Mouse (Mus musculus): ENCODE results near the gene Ier5l. TPM values are rescaled to one million over a fixed set of nuclear protein-coding genes. Genes with fewer than 3 reads are reported as not detected.
A peak's percentile ranks its signal among the peaks of the same experiment; 100 is the strongest.

Gene Ier5l
- total and polyA plus RNA-seq, 2 experiments from 2014 or later: 2.4 to 30.2 TPM

DNA sequence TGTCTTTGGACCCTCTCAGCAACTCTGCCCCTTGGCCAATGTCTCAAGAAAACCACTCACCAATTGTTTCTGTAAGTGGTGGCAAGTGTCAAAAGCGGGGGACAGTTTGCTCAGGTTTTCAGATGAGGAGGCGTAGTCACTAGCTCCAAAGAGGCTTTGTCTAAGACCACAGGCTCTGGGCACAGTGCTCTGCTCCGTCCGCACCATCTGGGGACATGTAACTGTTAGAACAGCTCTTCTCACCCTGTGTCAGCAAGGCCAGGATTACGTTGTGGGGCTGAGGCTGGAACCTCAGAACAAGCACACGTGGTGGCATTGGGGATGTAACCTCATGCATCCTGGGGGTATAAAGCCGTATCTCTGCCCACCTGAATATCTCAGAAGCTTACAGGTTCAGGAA, 1.4 kb upstream of the Ier5l start:
- no peak overlapping the region for H3K4me2 ChIP-seq (ENCODE audit: low read depth, low read length)
- 87% methylated on average over 7 of the region's 7 CpGs for WGBS
- H3K36me3 ChIP-seq (ENCODE audit: insufficient read depth, low read length): no peaks in the 10 kb centered on the region
- ATAC-seq (no peak), DNase-seq (ENCODE audit: low spot score) (no peak)
- no peak overlapping the region for H3K4me3 ChIP-seq (ENCODE audit: low read length)
- H3K9ac ChIP-seq (replicated peaks; ENCODE audit: low read length): no peak overlapping the region
- no peaks in the 10 kb centered on the region for H3K27me3 ChIP-seq (ENCODE audit: insufficient read depth, low read length)
- no peaks in the 10 kb centered on the region for H3K9me3 ChIP-seq (ENCODE audit: low read length)
- no peak overlapping the region for H3K27ac ChIP-seq
- no peak for TF ChIP-seq CTCF (IDR thresholded peaks at IDR 0.05; ENCODE audit: low read depth)
- peaks cover 14% of the 10 kb centered on the region for H3K4me1 ChIP-seq (ENCODE audit: insufficient read depth, low read length)

DNA sequence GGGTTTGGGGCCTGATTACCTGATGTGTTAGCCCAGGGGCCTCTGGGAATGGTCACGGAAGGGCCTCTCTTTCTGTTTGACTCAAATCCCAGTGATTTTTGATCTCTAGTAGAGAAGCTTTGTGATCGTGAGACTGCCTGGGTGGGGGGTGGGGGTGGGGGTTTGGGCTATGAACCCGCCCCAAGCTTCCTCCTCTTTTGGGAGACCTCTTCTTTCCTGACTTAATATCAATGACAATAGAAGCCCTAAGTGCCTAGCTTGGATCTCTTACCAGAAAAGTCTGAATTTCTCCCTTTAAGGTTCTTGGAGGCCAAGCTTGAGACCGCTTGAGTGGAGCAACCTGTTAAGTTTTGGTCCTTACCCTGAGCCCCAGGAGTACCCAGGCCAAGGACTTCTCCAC, 757 bp upstream of the Ier5l start:
- 26% methylated on average over 4 of the region's 4 CpGs for WGBS
- H3K27ac ChIP-seq: no peak overlapping the region
- ATAC-seq (no peak), DNase-seq (ENCODE audit: low spot score) (no peak)
- peak overlapping the region; percentile 80 for H3K4me3 ChIP-seq (ENCODE audit: low read length)
- H3K9ac ChIP-seq (replicated peaks; ENCODE audit: low read length): no peak overlapping the region; the same call in 1 of the 2 replicates
- TF ChIP-seq CTCF (IDR thresholded peaks at IDR 0.05; ENCODE audit: low read depth): no peak
- H3K9me3 ChIP-seq (ENCODE audit: low read length): no peaks in the 10 kb centered on the region
- no peaks in the 10 kb centered on the region for H3K27me3 ChIP-seq (ENCODE audit: insufficient read depth, low read length)
- H3K36me3 ChIP-seq (ENCODE audit: insufficient read depth, low read length): no peaks in the 10 kb centered on the region
- H3K4me2 ChIP-seq (ENCODE audit: low read depth, low read length): peak overlapping the region; percentile 77
- peaks cover 14% of the 10 kb centered on the region for H3K4me1 ChIP-seq (ENCODE audit: insufficient read depth, low read length)

DNA sequence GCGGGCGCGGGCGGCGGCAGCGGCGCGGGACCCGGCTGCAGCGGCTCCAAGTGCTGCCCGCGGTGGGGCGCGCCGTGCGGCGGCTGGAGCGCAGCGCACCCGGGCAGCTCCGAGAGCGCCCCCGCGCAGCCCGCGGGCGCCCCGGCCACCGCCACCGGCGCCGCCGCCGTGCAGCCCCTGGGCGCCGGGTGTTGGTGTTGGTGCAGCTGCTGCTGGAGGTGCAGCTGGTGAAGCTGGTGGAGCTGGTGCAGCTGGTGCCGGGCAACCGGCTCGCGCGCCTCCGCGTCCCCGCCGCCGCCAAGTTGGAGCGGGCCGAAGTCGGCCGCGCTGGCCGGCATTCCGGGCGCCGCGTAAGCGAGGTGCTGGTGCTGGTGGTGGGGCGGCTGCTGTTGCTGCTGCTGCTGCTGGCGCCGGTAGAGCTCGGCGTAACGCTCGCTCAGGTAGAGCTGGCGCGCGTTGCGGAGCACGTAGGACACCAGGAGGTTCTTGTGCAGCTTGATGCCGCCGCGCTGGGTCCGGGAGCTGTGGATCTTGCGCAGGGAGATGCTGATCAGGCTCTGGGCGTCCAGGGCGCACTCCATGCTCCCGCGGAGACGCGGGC, 488 bp downstream of the Ier5l start:
- H3K9me3 ChIP-seq (ENCODE audit: low read length): no peaks in the 10 kb centered on the region
- H3K4me3 ChIP-seq (ENCODE audit: low read length): peak overlapping the region; percentile 80
- peak; percentile 39 for ATAC-seq
- peak overlapping the region; percentile 88 for H3K27ac ChIP-seq
- H3K4me1 ChIP-seq (ENCODE audit: insufficient read depth, low read length): peaks cover 17% of the 10 kb centered on the region
- H3K4me2 ChIP-seq (ENCODE audit: low read depth, low read length): peak overlapping the region; percentile 77
- DNase-seq (ENCODE audit: low spot score): peak; percentile 73
- no peaks in the 10 kb centered on the region for H3K36me3 ChIP-seq (ENCODE audit: insufficient read depth, low read length)
- TF ChIP-seq CTCF (IDR thresholded peaks at IDR 0.05; ENCODE audit: low read depth): no peak
- peak overlapping the region; percentile 91 for H3K9ac ChIP-seq (replicated peaks; ENCODE audit: low read length)
- H3K27me3 ChIP-seq (ENCODE audit: insufficient read depth, low read length): no peaks in the 10 kb centered on the region
- under 1% methylated on average over 63 of the region's 80 CpGs for WGBS

DNA sequence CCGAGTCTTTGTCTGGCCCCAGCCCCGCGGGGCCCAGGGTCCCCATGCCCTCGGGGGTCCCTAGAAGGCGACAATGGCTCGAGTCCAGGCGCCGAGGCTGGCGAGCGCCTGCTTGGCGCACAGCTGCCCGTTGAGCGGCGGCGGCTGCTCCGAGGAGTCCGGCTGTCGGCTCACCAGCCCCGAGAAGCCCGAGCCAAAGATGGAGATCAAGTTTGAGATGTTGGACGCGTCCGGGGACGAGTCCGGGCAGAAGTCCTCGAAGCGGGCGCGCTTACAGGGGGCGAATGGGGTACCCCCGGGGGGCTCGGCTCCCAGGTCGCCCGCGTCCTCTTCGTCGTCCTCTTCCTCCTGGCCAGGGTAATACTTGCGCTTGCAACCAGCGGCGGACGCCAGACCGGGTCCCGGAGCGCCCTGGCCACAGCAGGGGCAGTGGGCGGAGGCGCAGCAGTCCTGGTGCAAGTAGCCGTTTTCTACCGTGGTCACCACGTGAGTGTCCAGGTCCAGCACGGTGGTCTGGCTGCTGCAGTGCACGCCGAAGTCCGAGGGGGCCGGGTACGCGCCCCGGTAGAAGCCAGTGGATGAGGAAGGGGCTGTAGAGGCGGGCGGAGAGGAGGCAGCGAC, 1.2 kb downstream of the Ier5l start:
- Histone ChIP-seq H3K36me3 (ENCODE audit: insufficient read depth, low read length) (no peaks in the 10 kb centered on the region), H3K27me3 (ENCODE audit: insufficient read depth, low read length) (no peaks in the 10 kb centered on the region), H3K4me2 (ENCODE audit: low read depth, low read length) (peak overlapping the region; percentile 77), H3K27ac (peak overlapping the region; percentile 88), H3K4me1 (ENCODE audit: insufficient read depth, low read length) (peaks cover 17% of the 10 kb centered on the region), H3K9me3 (ENCODE audit: low read length) (no peaks in the 10 kb centered on the region), H3K9ac (replicated peaks; ENCODE audit: low read length) (peak overlapping the region; percentile 91), H3K4me3 (ENCODE audit: low read length) (peak overlapping the region; percentile 80)
- DNase-seq (ENCODE audit: low spot score): peak; percentile 49
- WGBS: 2% methylated on average over 52 of the region's 60 CpGs
- no peak for ATAC-seq
- no peak for TF ChIP-seq CTCF (IDR thresholded peaks at IDR 0.05; ENCODE audit: low read depth)

DNA sequence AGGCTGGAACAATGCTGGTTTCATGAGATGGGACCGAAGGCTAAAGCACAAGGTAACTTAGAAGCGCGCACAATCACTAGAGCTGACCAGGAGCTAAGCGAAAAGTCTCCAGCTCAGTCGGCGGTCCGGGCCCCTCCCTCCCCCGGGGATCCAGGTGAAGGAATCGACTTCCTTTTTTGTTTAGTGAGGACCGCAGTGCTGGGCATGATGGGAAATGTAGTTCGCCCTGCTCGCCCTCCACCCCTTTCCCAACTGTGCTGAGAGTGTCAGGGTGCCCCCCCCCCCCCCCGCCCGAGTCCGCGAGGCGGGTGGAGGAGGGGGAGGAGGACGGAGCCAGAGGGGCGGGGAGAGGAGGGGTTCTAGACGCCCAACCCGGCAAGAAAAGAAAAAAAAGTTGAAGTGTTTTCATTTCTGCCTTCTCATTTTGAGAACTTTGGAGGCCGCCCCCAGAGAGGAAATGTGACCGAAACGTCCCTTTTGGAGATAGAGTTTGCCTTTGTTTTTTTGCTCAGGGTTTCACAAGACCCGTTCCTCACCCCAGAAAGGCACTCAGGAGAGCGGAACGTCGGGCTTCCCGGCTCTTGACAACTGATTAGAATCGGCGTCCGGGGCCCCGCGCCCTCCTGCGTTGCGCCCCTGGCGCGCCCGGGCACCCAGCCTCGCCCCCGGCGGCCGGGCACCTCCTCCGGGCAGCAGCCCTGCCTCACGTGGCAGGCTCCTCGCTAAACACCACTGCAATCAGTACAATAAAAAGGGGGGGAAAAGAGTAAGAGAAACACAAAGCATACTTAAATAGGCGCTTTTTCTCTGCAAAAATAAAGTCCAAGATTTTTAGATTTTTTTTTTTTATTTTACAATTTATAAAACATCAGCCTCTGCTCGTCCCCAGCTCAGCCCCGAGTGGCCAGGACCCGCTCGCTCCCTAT, 2.0 kb downstream of the Ier5l start:
- Histone ChIP-seq H3K4me1 (ENCODE audit: insufficient read depth, low read length) (peaks cover 17% of the 10 kb centered on the region), H3K4me3 (ENCODE audit: low read length) (peak overlapping the region; percentile 80), H3K9me3 (ENCODE audit: low read length) (no peaks in the 10 kb centered on the region), H3K27ac (peak overlapping the region; percentile 88), H3K4me2 (ENCODE audit: low read depth, low read length) (peak overlapping the region; percentile 77), H3K36me3 (ENCODE audit: insufficient read depth, low read length) (no peaks in the 10 kb centered on the region), H3K9ac (replicated peaks; ENCODE audit: low read length) (peak overlapping the region; percentile 91), H3K27me3 (ENCODE audit: insufficient read depth, low read length) (no peaks in the 10 kb centered on the region)
- ATAC-seq (peak; percentile 6; the same call in 1 of the 2 replicates), DNase-seq (ENCODE audit: low spot score) (peak; percentile 77)
- under 1% methylated on average over 46 of the region's 51 CpGs for WGBS
- no peak for TF ChIP-seq CTCF (IDR thresholded peaks at IDR 0.05; ENCODE audit: low read depth)

DNA sequence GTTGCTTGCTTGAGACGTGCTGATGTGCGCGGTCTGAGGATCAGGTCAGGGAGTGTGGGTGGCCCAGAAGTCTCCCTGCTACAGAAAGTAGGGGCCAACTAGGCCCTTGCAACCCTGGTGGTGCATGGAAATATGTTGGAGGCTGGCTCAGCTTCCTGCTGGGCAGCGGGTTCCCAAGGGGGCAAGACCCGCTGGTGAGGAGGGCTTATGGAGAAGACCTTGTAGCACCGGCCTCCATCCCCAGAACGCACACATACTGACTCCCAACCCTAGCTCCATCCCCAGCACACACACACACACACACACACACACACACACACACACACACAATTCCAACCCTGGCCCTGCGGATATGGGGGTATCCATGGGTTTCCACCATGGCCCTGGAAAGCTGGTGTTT, 3.0 kb downstream of the Ier5l start:
- TF ChIP-seq CTCF (IDR thresholded peaks at IDR 0.05; ENCODE audit: low read depth): no peak
- H3K4me2 ChIP-seq (ENCODE audit: low read depth, low read length): peak overlapping the region; percentile 77
- ATAC-seq (no peak), DNase-seq (ENCODE audit: low spot score) (no peak)
- H3K4me3 ChIP-seq (ENCODE audit: low read length): peak overlapping the region; percentile 80
- 12% methylated on average over 8 of the region's 8 CpGs for WGBS
- H3K9me3 ChIP-seq (ENCODE audit: low read length): no peaks in the 10 kb centered on the region
- H3K9ac ChIP-seq (replicated peaks; ENCODE audit: low read length): no peak overlapping the region
- peaks cover 17% of the 10 kb centered on the region for H3K4me1 ChIP-seq (ENCODE audit: insufficient read depth, low read length)
- H3K27ac ChIP-seq: peak overlapping the region; percentile 66
- H3K36me3 ChIP-seq (ENCODE audit: insufficient read depth, low read length): no peaks in the 10 kb centered on the region
- no peaks in the 10 kb centered on the region for H3K27me3 ChIP-seq (ENCODE audit: insufficient read depth, low read length)
